Mouse (Mus musculus): ENCODE data around the gene Caskin2. TPM values are rescaled to one million over a fixed set of nuclear protein-coding genes. Genes with fewer than 3 reads are reported as not detected.

Gene Caskin2
- polyA plus RNA-seq, 1 experiment from 2014 or later: 11.7 TPM

GRCm38 (mm10) chr11:115812533-115813420, 662 bp downstream of the Caskin2 start:
- peak; percentile 1; the same call in 1 of the 2 replicates for ATAC-seq (ENCODE audit: insufficient read depth, low FRiP score, low read depth)
- H3K4me3 ChIP-seq (replicated peaks): peak overlapping the region; percentile 81
- no peaks in the 10 kb centered on the region for H3K27me3 ChIP-seq (replicated peaks)
- H3K9me3 ChIP-seq: no peaks in the 10 kb centered on the region
- H3K4me1 ChIP-seq: peaks cover 63% of the 10 kb centered on the region
- H3K36me3 ChIP-seq: 0 out of 2 replicates have a peak, but pooled peaks cover 14% of the 10 kb centered on the region
- H3K27ac ChIP-seq: peak overlapping the region; percentile 86
- WGBS: 6% methylated on average over 28 of the region's 28 CpGs
- peak overlapping the region; percentile 83 for H3K9ac ChIP-seq
- peak overlapping the region; percentile 90 for H3K4me2 ChIP-seq

- WGBS: 36% methylated on average over 7 of the region's 7 CpGs
- no peaks in the 10 kb centered on the region for H3K27me3 ChIP-seq (replicated peaks)
- H3K36me3 ChIP-seq: peaks cover 17% of the 10 kb centered on the region; the same call in 1 of the 2 replicates
- H3K9ac ChIP-seq: peak overlapping the region; percentile 83; the same call in 1 of the 2 replicates
- peak overlapping the region; percentile 86; the same call in 1 of the 2 replicates for H3K27ac ChIP-seq
- H3K4me1 ChIP-seq: peaks cover 65% of the 10 kb centered on the region
- peak overlapping the region; percentile 81 for H3K4me3 ChIP-seq (replicated peaks)
- H3K4me2 ChIP-seq: peak overlapping the region; percentile 90
- no peaks in the 10 kb centered on the region for H3K9me3 ChIP-seq
- no peak for ATAC-seq (ENCODE audit: insufficient read depth, low FRiP score, low read depth)
Observed at GRCm38 (mm10) chr11:115812095-115812494, 1.3 kb downstream of the Caskin2 start.

- Histone ChIP-seq H3K9me3 (no peaks in the 10 kb centered on the region), H3K4me1 (peaks cover 65% of the 10 kb centered on the region), H3K27me3 (replicated peaks) (no peaks in the 10 kb centered on the region), H3K9ac (peak overlapping the region; percentile 83; the same call in 1 of the 2 replicates), H3K4me2 (peak overlapping the region; percentile 90), H3K4me3 (replicated peaks) (peak overlapping the region; percentile 81), H3K36me3 (peaks cover 18% of the 10 kb centered on the region; the same call in 1 of the 2 replicates), H3K27ac (peak overlapping the region; percentile 86; the same call in 1 of the 2 replicates)
- WGBS: 75% methylated on average over 20 of the region's 20 CpGs
- no peak for ATAC-seq (ENCODE audit: insufficient read depth, low FRiP score, low read depth)
Observed at GRCm38 (mm10) chr11:115811381-115812093, 1.9 kb downstream of the Caskin2 start.

GRCm38 (mm10) chr11:115810377-115810776, 3.1 kb downstream of the Caskin2 start:
- Histone ChIP-seq H3K4me3 (replicated peaks) (peak overlapping the region; percentile 81), H3K36me3 (peaks cover 18% of the 10 kb centered on the region; the same call in 1 of the 2 replicates), H3K27me3 (replicated peaks) (no peaks in the 10 kb centered on the region), H3K4me1 (peaks cover 57% of the 10 kb centered on the region), H3K27ac (peak overlapping the region; percentile 76), H3K4me2 (peak overlapping the region; percentile 90), H3K9me3 (no peaks in the 10 kb centered on the region), H3K9ac (0 out of 2 replicates have a peak overlapping the region, but pooled peaks have one; percentile 16)
- ATAC-seq (ENCODE audit: insufficient read depth, low FRiP score, low read depth): no peak
- 54% methylated on average over 14 of the region's 14 CpGs for WGBS

- Histone ChIP-seq H3K4me1 (peaks cover 54% of the 10 kb centered on the region), H3K9me3 (no peaks in the 10 kb centered on the region), H3K9ac (peak overlapping the region; percentile 12; the same call in 1 of the 2 replicates), H3K36me3 (peaks cover 27% of the 10 kb centered on the region; the same call in 1 of the 2 replicates), H3K4me2 (peak overlapping the region; percentile 39), H3K27me3 (replicated peaks) (no peaks in the 10 kb centered on the region), H3K27ac (peak overlapping the region; percentile 76), H3K4me3 (replicated peaks) (peak overlapping the region; percentile 6; the same call in 1 of the 2 replicates)
- WGBS: 51% methylated on average over 8 of the region's 8 CpGs
- ATAC-seq (ENCODE audit: insufficient read depth, low FRiP score, low read depth): no peak
Observed at GRCm38 (mm10) chr11:115809311-115809781, 4.1 kb downstream of the Caskin2 start.

GRCm38 (mm10) chr11:115808696-115809310, 4.6 kb downstream of the Caskin2 start:
- H3K36me3 ChIP-seq: peaks cover 29% of the 10 kb centered on the region
- H3K4me2 ChIP-seq: peak overlapping the region; percentile 39
- WGBS: 19% methylated on average over 10 of the region's 10 CpGs
- peak overlapping the region; percentile 6; the same call in 1 of the 2 replicates for H3K4me3 ChIP-seq (replicated peaks)
- H3K27me3 ChIP-seq (replicated peaks): no peaks in the 10 kb centered on the region
- peak overlapping the region; percentile 76 for H3K27ac ChIP-seq
- H3K9ac ChIP-seq: peak overlapping the region; percentile 12; the same call in 1 of the 2 replicates
- no peaks in the 10 kb centered on the region for H3K9me3 ChIP-seq
- ATAC-seq (ENCODE audit: insufficient read depth, low FRiP score, low read depth): no peak
- peaks cover 54% of the 10 kb centered on the region for H3K4me1 ChIP-seq

GRCm38 (mm10) chr11:115807971-115808370, 5.5 kb downstream of the Caskin2 start:
- H3K27ac ChIP-seq: peak overlapping the region; percentile 76
- no peaks in the 10 kb centered on the region for H3K9me3 ChIP-seq
- H3K4me1 ChIP-seq: peaks cover 54% of the 10 kb centered on the region
- WGBS: 72% methylated on average over 11 of the region's 11 CpGs
- no peak overlapping the region for H3K4me2 ChIP-seq
- no peak for ATAC-seq (ENCODE audit: insufficient read depth, low FRiP score, low read depth)
- peaks cover 37% of the 10 kb centered on the region for H3K36me3 ChIP-seq
- H3K27me3 ChIP-seq (replicated peaks): no peaks in the 10 kb centered on the region
- no peak overlapping the region for H3K9ac ChIP-seq
- no peak overlapping the region for H3K4me3 ChIP-seq (replicated peaks)

- ATAC-seq (ENCODE audit: insufficient read depth, low FRiP score, low read depth): no peak
- H3K9me3 ChIP-seq: no peaks in the 10 kb centered on the region
- 0 out of 2 replicates have a peak overlapping the region, but pooled peaks have one; percentile 76 for H3K27ac ChIP-seq
- no peak overlapping the region for H3K4me3 ChIP-seq (replicated peaks)
- peaks cover 47% of the 10 kb centered on the region for H3K4me1 ChIP-seq
- no peak overlapping the region for H3K4me2 ChIP-seq
- H3K27me3 ChIP-seq (replicated peaks): no peaks in the 10 kb centered on the region
- no peak overlapping the region for H3K9ac ChIP-seq
- 76% methylated on average over 6 of the region's 6 CpGs for WGBS
- peaks cover 44% of the 10 kb centered on the region for H3K36me3 ChIP-seq
Observed at GRCm38 (mm10) chr11:115807306-115807705, 6.1 kb downstream of the Caskin2 start.

GRCm38 (mm10) chr11:115806154-115806553, 7.3 kb downstream of the Caskin2 start:
- H3K27me3 ChIP-seq (replicated peaks): no peaks in the 10 kb centered on the region
- no peak overlapping the region for H3K9ac ChIP-seq
- peaks cover 46% of the 10 kb centered on the region for H3K36me3 ChIP-seq
- WGBS: 89% methylated on average over 10 of the region's 10 CpGs
- no peak for ATAC-seq (ENCODE audit: insufficient read depth, low FRiP score, low read depth)
- H3K4me3 ChIP-seq (replicated peaks): no peak overlapping the region
- peaks cover 36% of the 10 kb centered on the region for H3K4me1 ChIP-seq
- H3K4me2 ChIP-seq: no peak overlapping the region
- no peak overlapping the region for H3K27ac ChIP-seq
- no peaks in the 10 kb centered on the region for H3K9me3 ChIP-seq

GRCm38 (mm10) chr11:115805005-115805404, 8.4 kb downstream of the Caskin2 start:
- Histone ChIP-seq H3K9ac (no peak overlapping the region), H3K27me3 (replicated peaks) (no peaks in the 10 kb centered on the region), H3K9me3 (no peaks in the 10 kb centered on the region), H3K36me3 (peaks cover 52% of the 10 kb centered on the region), H3K27ac (no peak overlapping the region), H3K4me2 (no peak overlapping the region), H3K4me3 (replicated peaks) (no peak overlapping the region), H3K4me1 (peaks cover 24% of the 10 kb centered on the region)
- peak; percentile 61; the same call in 1 of the 2 replicates for ATAC-seq (ENCODE audit: insufficient read depth, low FRiP score, low read depth)
- WGBS: 90% methylated on average over 7 of the region's 7 CpGs

GRCm38 (mm10) chr11:115803072-115803709, 10.2 kb downstream of the Caskin2 start:
- peaks cover 66% of the 10 kb centered on the region for H3K36me3 ChIP-seq
- no peak overlapping the region for H3K4me2 ChIP-seq

More at GRCm38 (mm10) chr11:115803072-115803709, 10.2 kb downstream of the Caskin2 start:
- peaks cover 6% of the 10 kb centered on the region for H3K4me1 ChIP-seq
- H3K4me3 ChIP-seq (replicated peaks): no peak overlapping the region
- ATAC-seq (ENCODE audit: insufficient read depth, low FRiP score, low read depth): no peak
- no peaks in the 10 kb centered on the region for H3K9me3 ChIP-seq
- no peaks in the 10 kb centered on the region for H3K27me3 ChIP-seq (replicated peaks)
- no peak overlapping the region for H3K9ac ChIP-seq
- 91% methylated on average over 24 of the region's 24 CpGs for WGBS
- no peak overlapping the region for H3K27ac ChIP-seq

Data from stomach, embryonic 15.5 days (tissue).